Mouse (Mus musculus) liver, postnatal 0 days (tissue): Measurements from ENCODE around the gene Nt5c1a. TPM values are rescaled to one million over a fixed set of nuclear protein-coding genes. Genes with fewer than 3 reads are reported as not detected.

ENCODE experiments used
- ATAC-seq: fragments of 200-750 bp; cut with Nextera tagmentation; 2 replicates; pipeline ENCODE4 v1.8.0; 2017; ENCODE audit warnings: mild to moderate bottlenecking, moderate library complexity
- DNase-seq: peaks from one replicate; pipeline ENCODE4 v3.0.0-alpha.2; 2016
- H3K27ac ChIP-seq: fragments of 300-500 bp; sonication (generic); 2 replicates; pipeline ENCODE4 v1.5.1; 2014; ENCODE audit warnings: antibody characterized with exemption, moderate library complexity, mild to moderate bottlenecking, low read depth
- H3K27me3 ChIP-seq: fragments of 300-500 bp; sonication (generic); 2 replicates; pipeline ENCODE4 v1.6.1; 2014; ENCODE audit warnings: low read length, control low read depth, mixed read lengths; ENCODE audit not compliant: insufficient read depth
- H3K36me3 ChIP-seq: fragments of 300-500 bp; sonication (generic); replicated peaks from 2 replicates; pipeline ENCODE4 v1.6.1; 2014; ENCODE audit warnings: mild to moderate bottlenecking, control low read depth, low read length, moderate library complexity, mixed read lengths; ENCODE audit not compliant: insufficient read depth
- H3K4me1 ChIP-seq: fragments of 300-500 bp; sonication (generic); 2 replicates; pipeline ENCODE4 v1.6.1; 2014; ENCODE audit warnings: antibody characterized with exemption, mild to moderate bottlenecking, control low read depth; ENCODE audit not compliant: insufficient read depth
- H3K4me2 ChIP-seq: fragments of 300-500 bp; sonication (generic); 2 replicates; pipeline ENCODE4 v1.6.1; 2014; ENCODE audit warnings: low read depth, mild to moderate bottlenecking, low read length, moderate library complexity, mixed read lengths
- H3K4me3 ChIP-seq: fragments of 300-500 bp; sonication (generic); 2 replicates; pipeline ENCODE4 v1.5.1; 2014; ENCODE audit warnings: low read depth, low read length
- H3K9ac ChIP-seq: fragments of 300-500 bp; sonication (generic); replicated peaks from 2 replicates; pipeline ENCODE4 v1.6.1; 2014; ENCODE audit warnings: mild to moderate bottlenecking, moderate library complexity
- H3K9me3 ChIP-seq: fragments of 300-500 bp; sonication (generic); 2 replicates; pipeline ENCODE4 v1.6.1; 2016; ENCODE audit warnings: mild to moderate bottlenecking, control low read depth, low read length, mixed read lengths
- CTCF ChIP-seq: sonication (generic); IDR thresholded peaks from 2 replicates; pipeline ENCODE4 v1.5.1; 2016; ENCODE audit warnings: antibody characterized with exemption, low read depth
- EP300 ChIP-seq: IDR thresholded peaks from 2 replicates; pipeline ENCODE4 v1.6.1; 2016; ENCODE audit warnings: antibody characterized with exemption, low read depth, mild to moderate bottlenecking
- WGBS: fragments of 180-500 bp; shearing (Covaris S2); extraction: QIAGEN DNeasy Blood & Tissue Kit; methylation state at CpG from one replicate; pipeline ENCODE4 v1.1.7; 2014; ENCODE audit not compliant: insufficient replicate concordance; 5-methylcytosine and 5-hydroxymethylcytosine counted together
- polyA plus RNA-seq: library from polyadenylated mRNA; unstranded; fragments of >200 nt; fragmentation: Nextera tagmentation; extraction: Ambion mirVana; gene quantifications from 2 replicates; pipeline ENCODE4 v1.2.1, GENCODE M21; 2015

Nt5c1a gene
- polyA plus RNA-seq, 1 experiment from 2014 or later: not detected

DNA sequence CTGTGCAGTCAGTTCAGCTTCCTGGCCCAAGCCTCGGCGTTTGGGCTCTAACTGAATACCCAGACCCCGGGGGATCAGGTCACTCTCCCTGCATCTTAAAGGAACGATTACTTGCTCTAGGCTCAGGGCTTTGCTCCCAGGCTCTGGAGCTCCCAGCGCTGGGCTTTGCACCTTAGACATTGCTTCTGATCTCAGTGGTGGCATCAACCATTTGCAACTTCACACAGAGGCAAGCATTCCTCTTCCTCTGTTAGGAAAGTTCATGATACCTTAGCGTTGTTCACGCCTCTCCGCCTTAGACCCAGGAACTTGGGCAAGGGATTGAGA, 753 bp downstream of the Nt5c1a start:
- Histone ChIP-seq H3K36me3 (no peaks in the 10 kb centered on the region), H3K27me3 (peaks cover 38% of the 10 kb centered on the region), H3K4me1 (peaks cover 4% of the 10 kb centered on the region), H3K4me3 (no peak overlapping the region), H3K27ac (no peak overlapping the region), H3K9me3 (no peaks in the 10 kb centered on the region), H3K4me2 (no peak overlapping the region), H3K9ac (no peak overlapping the region)
- 18% methylated on average over 8 of the region's 8 CpGs for WGBS
- no peak for ATAC-seq
- no peak for DNase-seq
- TF ChIP-seq EP300 (no peak), CTCF (no peak)

DNA sequence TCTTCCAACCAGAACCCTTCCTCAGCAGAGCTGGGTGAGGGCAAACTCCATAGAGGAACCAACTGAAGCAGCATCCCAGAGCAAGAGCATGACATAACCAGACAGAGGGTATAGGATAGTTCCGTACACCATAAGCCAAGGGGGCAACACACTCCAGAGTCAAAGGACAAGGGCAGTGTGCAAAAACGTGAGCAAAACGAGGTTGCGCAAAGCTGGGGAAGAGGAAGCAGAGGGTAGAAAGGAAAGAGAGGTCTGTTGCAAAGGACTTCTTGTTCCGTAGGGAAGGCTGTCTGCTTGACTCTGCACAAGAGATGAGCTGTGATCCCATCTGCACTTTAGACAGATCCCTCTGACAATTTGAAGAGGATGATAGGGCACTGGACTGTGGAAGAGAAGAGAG, 6.0 kb downstream of the Nt5c1a start:
- peaks cover 11% of the 10 kb centered on the region for H3K27me3 ChIP-seq
- H3K4me2 ChIP-seq: no peak overlapping the region
- no peaks in the 10 kb centered on the region for H3K36me3 ChIP-seq
- H3K27ac ChIP-seq: no peak overlapping the region
- ATAC-seq (no peak), DNase-seq (no peak)
- H3K4me1 ChIP-seq: no peaks in the 10 kb centered on the region
- H3K9me3 ChIP-seq: no peaks in the 10 kb centered on the region
- 32% methylated on average over 5 of the region's 5 CpGs for WGBS
- H3K9ac ChIP-seq: no peak overlapping the region
- TF ChIP-seq CTCF (no peak), EP300 (no peak)
- no peak overlapping the region for H3K4me3 ChIP-seq

DNA sequence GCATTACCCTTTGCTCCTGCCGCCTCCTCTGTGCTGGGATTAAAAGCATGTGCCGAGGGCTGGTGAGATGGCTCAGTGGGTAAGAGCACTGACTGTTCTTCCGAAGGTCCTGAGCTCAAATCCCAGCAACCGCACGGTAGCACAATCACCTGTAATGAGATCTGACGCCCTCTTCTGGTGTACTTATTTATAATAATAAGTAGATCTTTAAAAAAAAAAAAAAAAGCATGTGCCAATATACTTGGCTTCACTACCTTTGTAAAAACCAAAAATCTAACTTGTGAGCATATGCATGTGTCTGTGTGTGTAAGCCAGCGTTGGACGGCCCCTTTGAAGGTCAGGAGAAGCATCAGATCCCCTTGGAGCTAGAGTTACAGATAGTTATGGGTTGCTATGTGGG, 9.7 kb downstream of the Nt5c1a start:
- Histone ChIP-seq H3K4me3 (no peak overlapping the region), H3K27me3 (0 out of 2 replicates have a peak, but pooled peaks cover 3% of the 10 kb centered on the region), H3K9ac (no peak overlapping the region), H3K9me3 (no peaks in the 10 kb centered on the region), H3K36me3 (no peaks in the 10 kb centered on the region), H3K4me2 (no peak overlapping the region), H3K27ac (no peak overlapping the region), H3K4me1 (no peaks in the 10 kb centered on the region)
- 50% methylated on average over 8 of the region's 8 CpGs for WGBS
- DNase-seq (no peak), ATAC-seq (no peak)
- TF ChIP-seq CTCF (no peak), EP300 (no peak)

DNA sequence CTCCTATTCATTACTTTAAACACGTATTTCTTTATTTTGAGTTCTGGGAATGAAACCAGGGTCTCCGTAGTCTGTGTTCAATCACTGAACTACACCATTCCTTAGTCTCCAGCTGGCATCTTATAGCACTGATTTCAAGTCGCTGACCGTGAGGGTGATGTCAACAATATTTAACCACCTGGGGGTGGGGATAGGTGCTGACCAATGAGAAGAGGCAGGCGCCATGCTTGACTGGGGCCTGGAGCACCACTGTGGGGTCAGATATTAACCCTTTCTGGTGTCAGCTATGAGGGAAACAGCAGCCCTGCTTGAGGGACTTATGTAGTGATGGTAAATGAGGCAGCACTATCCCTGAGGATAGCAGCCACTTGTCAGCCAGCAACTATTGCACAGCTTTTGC, 10.1 kb downstream of the Nt5c1a start:
- H3K27me3 ChIP-seq: 0 out of 2 replicates have a peak, but pooled peaks cover 3% of the 10 kb centered on the region
- H3K27ac ChIP-seq: no peak overlapping the region
- ATAC-seq (no peak), DNase-seq (no peak)
- no peaks in the 10 kb centered on the region for H3K9me3 ChIP-seq
- H3K4me1 ChIP-seq: no peaks in the 10 kb centered on the region
- H3K4me2 ChIP-seq: no peak overlapping the region
- no peak for TF ChIP-seq CTCF
- TF ChIP-seq EP300: no peak
- 50% methylated on average over 5 of the region's 5 CpGs for WGBS
- H3K4me3 ChIP-seq: no peak overlapping the region
- no peak overlapping the region for H3K9ac ChIP-seq
- H3K36me3 ChIP-seq: no peaks in the 10 kb centered on the region

DNA sequence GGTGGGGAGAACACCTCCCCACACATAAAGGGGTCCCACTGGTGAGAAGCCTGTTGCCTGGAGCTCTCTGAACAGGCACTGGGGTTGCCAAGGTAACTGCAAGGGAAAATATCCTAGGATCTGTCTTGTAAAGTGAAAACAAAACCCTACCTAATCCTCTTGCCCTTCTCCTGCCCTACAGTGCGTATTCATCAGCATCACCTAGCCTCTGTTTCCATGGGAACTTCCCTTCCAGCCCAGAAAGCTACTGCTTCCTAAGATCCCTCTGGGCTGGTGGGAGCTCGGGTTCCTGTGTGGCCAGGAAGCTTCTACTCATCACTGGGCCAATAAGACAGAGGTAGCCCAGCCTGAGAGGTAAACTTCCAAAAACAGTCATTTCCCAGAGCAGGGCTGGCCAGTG, 11.0 kb downstream of the Nt5c1a start:
- DNase-seq: no peak
- 58% methylated on average over 2 of the region's 2 CpGs for WGBS
- TF ChIP-seq EP300 (no peak), CTCF (no peak)
- Histone ChIP-seq H3K27ac (no peak overlapping the region), H3K4me1 (no peaks in the 10 kb centered on the region), H3K4me2 (no peak overlapping the region), H3K4me3 (no peak overlapping the region), H3K36me3 (no peaks in the 10 kb centered on the region), H3K9ac (no peak overlapping the region), H3K27me3 (0 out of 2 replicates have a peak, but pooled peaks cover 3% of the 10 kb centered on the region), H3K9me3 (no peaks in the 10 kb centered on the region)
- ATAC-seq: no peak

DNA sequence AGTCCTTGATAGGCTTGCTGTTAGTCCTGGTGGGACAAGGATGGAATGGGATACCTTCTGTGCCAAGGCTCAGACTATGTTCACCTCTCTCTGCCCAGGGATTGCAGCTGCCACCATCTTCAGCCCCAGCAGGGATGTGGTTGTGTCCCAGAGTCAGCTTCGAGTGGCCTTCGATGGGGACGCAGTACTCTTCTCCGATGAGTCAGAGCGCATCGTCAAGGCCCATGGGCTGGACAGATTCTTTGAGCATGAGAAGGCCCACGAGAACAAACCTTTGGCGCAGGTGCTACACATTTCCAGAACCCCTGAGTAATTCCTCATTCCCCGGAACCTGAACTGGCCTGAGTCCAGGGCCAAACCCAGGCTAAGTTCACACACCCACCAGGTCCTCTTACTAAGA, 12.7 kb downstream of the Nt5c1a start:
- no peak overlapping the region for H3K27ac ChIP-seq
- no peaks in the 10 kb centered on the region for H3K4me1 ChIP-seq
- H3K36me3 ChIP-seq: no peaks in the 10 kb centered on the region
- no peak for DNase-seq
- H3K27me3 ChIP-seq: 0 out of 2 replicates have a peak, but pooled peaks cover 3% of the 10 kb centered on the region
- H3K9me3 ChIP-seq: no peaks in the 10 kb centered on the region
- H3K4me3 ChIP-seq: no peak overlapping the region
- 83% methylated on average over 9 of the region's 9 CpGs for WGBS
- ATAC-seq: no peak
- TF ChIP-seq CTCF (no peak), EP300 (no peak)
- H3K9ac ChIP-seq: no peak overlapping the region
- no peak overlapping the region for H3K4me2 ChIP-seq

DNA sequence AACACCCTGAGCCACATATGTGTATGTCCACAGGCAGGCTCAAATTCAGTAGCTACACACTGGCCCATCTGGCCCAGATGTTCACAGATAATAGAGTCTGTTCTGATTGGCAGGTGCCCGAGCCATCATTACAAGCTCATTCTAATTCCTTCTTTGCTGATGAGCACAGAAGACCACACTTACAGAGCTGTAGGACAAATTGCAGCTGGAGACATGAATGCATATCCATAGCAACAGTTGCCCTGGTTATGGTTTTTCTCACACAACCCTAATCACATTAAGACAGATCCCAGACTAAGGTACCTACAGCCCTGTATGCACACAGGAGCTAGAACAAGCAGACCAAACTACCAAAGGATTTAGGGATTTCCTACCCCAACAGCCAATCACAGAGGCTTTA, 14.1 kb downstream of the Nt5c1a start:
- WGBS: 64% methylated on average over 1 of the region's 1 CpGs
- Histone ChIP-seq H3K4me1 (peaks cover 3% of the 10 kb centered on the region), H3K27me3 (0 out of 2 replicates have a peak, but pooled peaks cover 3% of the 10 kb centered on the region)

More for the DNA sequence above, 14.1 kb downstream of the Nt5c1a start:
- DNase-seq (no peak), ATAC-seq (no peak)
- no peak for TF ChIP-seq EP300
- TF ChIP-seq CTCF: no peak
- no peak overlapping the region for H3K4me3 ChIP-seq
- no peak overlapping the region for H3K9ac ChIP-seq
- H3K36me3 ChIP-seq: no peaks in the 10 kb centered on the region
- H3K27ac ChIP-seq: no peak overlapping the region
- H3K4me2 ChIP-seq: no peak overlapping the region
- no peaks in the 10 kb centered on the region for H3K9me3 ChIP-seq
